Mouse (Mus musculus): ENCODE results near the gene Lrp3. TPM values are rescaled to one million over a fixed set of nuclear protein-coding genes. Genes with fewer than 3 reads are reported as not detected.
A peak's percentile ranks its signal among the peaks of the same experiment; 100 is the strongest.
"Not testable (repeated sequence)": the region's sequence is repeated elsewhere in the genome, so short reads cannot be mapped to it uniquely, and the experiment has no call there.

The Lrp3 gene
- total RNA-seq (2022) = 10 to 100 TPM in 1 of 4 experiments, 1 to 10 TPM in 3; 7.3 to 10.4 (median 9.1) TPM

GRCm38 (mm10) chr7:35215225-35215624 is at the start of gene Lrp3:
TSS of gene Lrp3 (minus strand) at chr7:35215498.
- DNase-seq (ENCODE audit: low spot score) = peak; percentile 53

GRCm38 (mm10) chr7:35264746-35265145 is 49.4 kb upstream of the Lrp3 start:
- DNase-seq (ENCODE audit: low spot score) = peak; percentile 48

GRCm38 (mm10) chr7:35263595-35264489 is 48.5 kb upstream of the Lrp3 start:
- no peak for DNase-seq (ENCODE audit: low spot score)

- no peak for DNase-seq (ENCODE audit: low spot score)
These were observed 44.1 kb upstream of the Lrp3 start for GRCm38 (mm10) chr7:35259384-35259783.

GRCm38 (mm10) chr7:35258294-35258693 is 43.0 kb upstream of the Lrp3 start:
- DNase-seq (ENCODE audit: low spot score) = no peak

GRCm38 (mm10) chr7:35252041-35252558 is 36.8 kb upstream of the Lrp3 start:
- no peak for DNase-seq (ENCODE audit: low spot score)

GRCm38 (mm10) chr7:35237935-35238334 is 22.6 kb upstream of the Lrp3 start:
- DNase-seq (ENCODE audit: low spot score) = not testable (repeated sequence)

- peak; percentile 31 for DNase-seq (ENCODE audit: low spot score)
These were observed 20.0 kb upstream of the Lrp3 start for GRCm38 (mm10) chr7:35235308-35235707.

GRCm38 (mm10) chr7:35234361-35235245 is 19.3 kb upstream of the Lrp3 start:
- DNase-seq (ENCODE audit: low spot score) = peak; percentile 98

GRCm38 (mm10) chr7:35233861-35234260 is 18.6 kb upstream of the Lrp3 start:
- DNase-seq (ENCODE audit: low spot score) = no peak

- no peak for DNase-seq (ENCODE audit: low spot score)
These were observed 17.6 kb upstream of the Lrp3 start for GRCm38 (mm10) chr7:35232796-35233455.

- DNase-seq (ENCODE audit: low spot score) = no peak
These were observed 15.0 kb upstream of the Lrp3 start for GRCm38 (mm10) chr7:35230333-35230732.

GRCm38 (mm10) chr7:35220694-35221365 is 5.5 kb upstream of the Lrp3 start:
- DNase-seq (ENCODE audit: low spot score) = no peak

GRCm38 (mm10) chr7:35215731-35216130 is 433 bp upstream of the Lrp3 start:
- no peak for DNase-seq (ENCODE audit: low spot score)

- no peak for DNase-seq (ENCODE audit: low spot score)
These were observed 666 bp downstream of the Lrp3 start for GRCm38 (mm10) chr7:35214442-35215222.

- no peak for DNase-seq (ENCODE audit: low spot score)
These were observed 3.5 kb downstream of the Lrp3 start for GRCm38 (mm10) chr7:35211791-35212190.

GRCm38 (mm10) chr7:35199755-35200154 is 15.5 kb downstream of the Lrp3 start:
- no peak for DNase-seq (ENCODE audit: low spot score)

- no peak for DNase-seq (ENCODE audit: low spot score)
These were observed 16.1 kb downstream of the Lrp3 start for GRCm38 (mm10) chr7:35198981-35199754.

GRCm38 (mm10) chr7:35197022-35197421 is 18.3 kb downstream of the Lrp3 start:
- DNase-seq (ENCODE audit: low spot score) = no peak

All from heart, adult 8-10 months (tissue).